Mouse (Mus musculus) myocyte (in vitro differentiated cells): ENCODE results near the gene Clpb. TPM values are rescaled to one million over a fixed set of nuclear protein-coding genes. Genes with fewer than 3 reads are reported as not detected.

ENCODE experiments used
- H3K27me3 ChIP-seq: one replicate; pipeline ENCODE4 v1.6.1; 2011; ENCODE audit not compliant: control insufficient read depth, insufficient read depth, insufficient read length
- H3K36me3 ChIP-seq: one replicate; pipeline ENCODE4 v1.6.1; 2011; ENCODE audit not compliant: control insufficient read depth, insufficient read depth
- H3K4me2 ChIP-seq: one replicate; pipeline ENCODE4 v1.6.1; 2011; ENCODE audit warnings: low read depth, control low read depth
- H3K4me3 ChIP-seq: one replicate; pipeline ENCODE4 v1.5.1; 2011; ENCODE audit warnings: mild to moderate bottlenecking, control low read depth, moderate library complexity
- H3K79me2 ChIP-seq: one replicate; pipeline ENCODE4 v1.6.1; 2011; ENCODE audit not compliant: control insufficient read depth, insufficient read depth
- H3ac ChIP-seq: one replicate; pipeline ENCODE4 v1.6.1; 2011; ENCODE audit not compliant: control insufficient read depth, insufficient read length
- CEBPB ChIP-seq: IDR thresholded peaks from 2 replicates; pipeline ENCODE4 v1.6.1; 2011; ENCODE audit warnings: mild to moderate bottlenecking, moderate library complexity; ENCODE audit not compliant: poor library complexity, insufficient read depth, severe bottlenecking
- E2F4 ChIP-seq: IDR thresholded peaks from one replicate; pipeline ENCODE4 v1.6.1; 2011; ENCODE audit warnings: mild to moderate bottlenecking, control low read depth, moderate library complexity; ENCODE audit not compliant: insufficient read depth
- MAX ChIP-seq: IDR thresholded peaks from one replicate; pipeline ENCODE4 v1.6.1; 2011; ENCODE audit warnings: low read depth, mild to moderate bottlenecking, control low read depth
- MYOD1 ChIP-seq, 3 experiments: IDR thresholded peaks; one replicate each; pipeline ENCODE4 v1.6.1; 2011; ENCODE audit warnings: control low read depth in 2 of 3, low read depth in 2 of 3, mild to moderate bottlenecking in 2 of 3, moderate library complexity in 1 of 3; ENCODE audit not compliant: insufficient read length in 2 of 3, control insufficient read depth in 1 of 3
- MYOG ChIP-seq, 3 experiments: IDR thresholded peaks; one replicate each; pipeline ENCODE4 v1.6.1; 2011; ENCODE audit warnings: control low read depth in 2 of 3, low read depth in 2 of 3, mild to moderate bottlenecking in 2 of 3; ENCODE audit not compliant: insufficient read length in 2 of 3, control insufficient read depth in 1 of 3, insufficient read depth in 1 of 3
- POLR2A ChIP-seq: IDR thresholded peaks from one replicate; pipeline ENCODE4 v1.6.1; 2011; ENCODE audit warnings: low read depth, mild to moderate bottlenecking, control low read depth, moderate library complexity; ENCODE audit not compliant: insufficient read length
- POLR2AphosphoS2 ChIP-seq: IDR thresholded peaks from one replicate; pipeline ENCODE4 v1.6.1; 2011; ENCODE audit warnings: low read depth, control low read depth; ENCODE audit not compliant: insufficient read length
- REST ChIP-seq: IDR thresholded peaks from one replicate; pipeline ENCODE4 v1.6.1; 2011; ENCODE audit warnings: mild to moderate bottlenecking, control low read depth, moderate library complexity; ENCODE audit not compliant: insufficient read depth, insufficient read length
- SRF ChIP-seq: IDR thresholded peaks from one replicate; pipeline ENCODE4 v1.6.1; 2011; ENCODE audit warnings: low read depth; ENCODE audit not compliant: control insufficient read depth, insufficient read length
- TCF12 ChIP-seq: IDR thresholded peaks from one replicate; pipeline ENCODE4 v1.6.1; 2011; ENCODE audit warnings: mild to moderate bottlenecking, control low read depth; ENCODE audit not compliant: poor library complexity, insufficient read depth, severe bottlenecking
- TCF3 ChIP-seq: IDR thresholded peaks from one replicate; pipeline ENCODE4 v1.6.1; 2011; ENCODE audit warnings: low read depth, control low read depth; ENCODE audit not compliant: insufficient read length
- USF1 ChIP-seq: IDR thresholded peaks from one replicate; pipeline ENCODE4 v1.6.1; 2011; ENCODE audit warnings: low read depth, mild to moderate bottlenecking, control low read depth, moderate library complexity
- polyA plus RNA-seq: library from polyadenylated mRNA; unstranded; fragments of >200 nt; fragmentation: generic; extraction: Trizol; gene quantifications from one replicate; pipeline ENCODE4 v1.2.1, GENCODE M21; 2012; ENCODE audit warnings: missing spikeins

Clpb gene
- polyA plus RNA-seq, 1 experiment, result 114 TPM

GRCm38 (mm10) chr7:101715041-101715551, 51.7 kb downstream of the Clpb start:
- TF ChIP-seq TCF3 (no peak), POLR2A (no peak), MYOG (IDR thresholded peaks at IDR 0.05; ENCODE audit: control insufficient read depth in 1 of 3, insufficient read depth in 1 of 3, insufficient read length in 2 of 3, low read depth in 2 of 3) (no peak), POLR2AphosphoS2 (no peak), CEBPB (no peak), MAX (no peak), SRF (no peak), REST (no peak), TCF12 (no peak), E2F4 (no peak), USF1 (no peak), MYOD1 (IDR thresholded peaks at IDR 0.05; ENCODE audit: control insufficient read depth in 1 of 3, insufficient read length in 2 of 3, low read depth in 2 of 3) (no peak)
- H3K4me3 ChIP-seq, result no peak overlapping the region
- H3K27me3 ChIP-seq, result no peaks in the 10 kb centered on the region
- no peak overlapping the region for H3ac ChIP-seq
- H3K4me2 ChIP-seq, result no peak overlapping the region
- H3K79me2 ChIP-seq, result no peaks in the 10 kb centered on the region
- H3K36me3 ChIP-seq, result peaks cover 4% of the 10 kb centered on the region

GRCm38 (mm10) chr7:101720356-101720755, 56.9 kb downstream of the Clpb start:
- Histone ChIP-seq H3K36me3 (peaks cover 4% of the 10 kb centered on the region), H3K4me2 (no peak overlapping the region), H3K79me2 (no peaks in the 10 kb centered on the region), H3K27me3 (no peaks in the 10 kb centered on the region), H3K4me3 (no peak overlapping the region), H3ac (no peak overlapping the region)
- no peak for TF ChIP-seq E2F4
- TF ChIP-seq TCF12, result no peak
- no peak for TF ChIP-seq USF1
- no peak for TF ChIP-seq POLR2AphosphoS2
- no peak for TF ChIP-seq POLR2A
- no peak for TF ChIP-seq MYOD1 (IDR thresholded peaks at IDR 0.05; ENCODE audit: control insufficient read depth in 1 of 3, insufficient read length in 2 of 3, low read depth in 2 of 3)

- TF ChIP-seq TCF12, result no peak
- no peak for TF ChIP-seq POLR2A
- no peak for TF ChIP-seq USF1
- TF ChIP-seq POLR2AphosphoS2, result no peak
- no peak for TF ChIP-seq TCF3
- no peak for TF ChIP-seq SRF
- no peak for TF ChIP-seq E2F4
- Histone ChIP-seq H3K27me3 (no peaks in the 10 kb centered on the region), H3K4me2 (no peak overlapping the region), H3ac (no peak overlapping the region), H3K79me2 (no peaks in the 10 kb centered on the region), H3K4me3 (no peak overlapping the region), H3K36me3 (peaks cover 4% of the 10 kb centered on the region)
These were observed 61.6 kb downstream of the Clpb start for GRCm38 (mm10) chr7:101725081-101725480.

GRCm38 (mm10) chr7:101726980-101727379, 63.5 kb downstream of the Clpb start:
- no peak overlapping the region for H3K4me3 ChIP-seq
- H3K4me2 ChIP-seq, result no peak overlapping the region
- H3K36me3 ChIP-seq, result peaks cover 8% of the 10 kb centered on the region
- no peak for TF ChIP-seq POLR2A
- TF ChIP-seq MYOD1 (IDR thresholded peaks at IDR 0.05; ENCODE audit: control insufficient read depth in 1 of 3, insufficient read length in 2 of 3, low read depth in 2 of 3), result no peak
- no peak for TF ChIP-seq TCF12
- no peak for TF ChIP-seq MAX
- no peak for TF ChIP-seq CEBPB
- no peak for TF ChIP-seq USF1
- no peak for TF ChIP-seq TCF3
- no peak for TF ChIP-seq REST
- TF ChIP-seq E2F4, result no peak
- TF ChIP-seq MYOG (IDR thresholded peaks at IDR 0.05; ENCODE audit: control insufficient read depth in 1 of 3, insufficient read depth in 1 of 3, insufficient read length in 2 of 3, low read depth in 2 of 3), result no peak
- TF ChIP-seq SRF, result no peak
- H3K79me2 ChIP-seq, result no peaks in the 10 kb centered on the region
- no peak overlapping the region for H3ac ChIP-seq
- no peaks in the 10 kb centered on the region for H3K27me3 ChIP-seq

GRCm38 (mm10) chr7:101732096-101732495, 68.7 kb downstream of the Clpb start:
- TF ChIP-seq MYOD1 (IDR thresholded peaks at IDR 0.05; ENCODE audit: control insufficient read depth in 1 of 3, insufficient read length in 2 of 3, low read depth in 2 of 3), result no peak
- Histone ChIP-seq H3K79me2 (no peaks in the 10 kb centered on the region), H3K36me3 (peaks cover 3% of the 10 kb centered on the region), H3K27me3 (no peaks in the 10 kb centered on the region), H3K4me2 (no peak overlapping the region), H3ac (no peak overlapping the region), H3K4me3 (no peak overlapping the region)
